Mouse (Mus musculus): ENCODE measurements at regions not wholly inside any gene's neighbourhood (a gene's known extent, or its start where the extent isn't known, plus 50 kb on each side); places are given as distances from the start of the nearest gene placed in this dataset.
A peak's percentile ranks its signal among the peaks of the same experiment; 100 is the strongest.

DNA sequence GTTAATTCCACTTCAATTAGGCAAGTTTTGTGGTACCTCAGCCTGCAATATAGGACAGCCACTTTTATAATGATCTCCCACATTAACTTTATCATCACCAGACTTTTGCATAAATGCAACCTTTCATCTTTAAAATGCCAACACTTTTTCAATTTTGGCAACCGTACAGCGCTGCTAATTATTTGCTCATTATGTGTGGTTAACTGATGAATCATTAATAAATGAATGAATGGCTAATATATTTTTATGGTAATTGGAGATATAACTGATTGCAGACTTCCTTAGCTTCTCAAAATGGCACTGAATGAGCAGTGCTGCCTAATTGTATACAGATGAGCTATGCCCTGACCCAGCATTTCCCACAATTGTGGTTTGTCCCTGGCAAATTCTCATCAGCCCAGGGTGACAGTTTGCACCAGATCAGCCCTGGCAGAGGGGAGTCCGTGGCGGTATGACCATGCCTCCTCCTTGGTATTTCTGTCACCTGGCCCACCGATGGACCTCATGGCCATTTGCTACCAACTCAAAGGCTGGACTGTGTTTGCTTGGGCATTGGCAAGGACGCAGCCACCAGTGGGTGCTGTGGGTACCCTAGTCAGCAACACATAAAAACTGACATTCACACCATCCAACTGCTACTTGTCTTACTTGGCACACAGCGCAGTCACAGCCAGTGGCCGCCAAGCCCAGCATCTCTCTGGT, 173.7 kb upstream of the Lmo4 start:
- DNase-seq: no peak

DNA sequence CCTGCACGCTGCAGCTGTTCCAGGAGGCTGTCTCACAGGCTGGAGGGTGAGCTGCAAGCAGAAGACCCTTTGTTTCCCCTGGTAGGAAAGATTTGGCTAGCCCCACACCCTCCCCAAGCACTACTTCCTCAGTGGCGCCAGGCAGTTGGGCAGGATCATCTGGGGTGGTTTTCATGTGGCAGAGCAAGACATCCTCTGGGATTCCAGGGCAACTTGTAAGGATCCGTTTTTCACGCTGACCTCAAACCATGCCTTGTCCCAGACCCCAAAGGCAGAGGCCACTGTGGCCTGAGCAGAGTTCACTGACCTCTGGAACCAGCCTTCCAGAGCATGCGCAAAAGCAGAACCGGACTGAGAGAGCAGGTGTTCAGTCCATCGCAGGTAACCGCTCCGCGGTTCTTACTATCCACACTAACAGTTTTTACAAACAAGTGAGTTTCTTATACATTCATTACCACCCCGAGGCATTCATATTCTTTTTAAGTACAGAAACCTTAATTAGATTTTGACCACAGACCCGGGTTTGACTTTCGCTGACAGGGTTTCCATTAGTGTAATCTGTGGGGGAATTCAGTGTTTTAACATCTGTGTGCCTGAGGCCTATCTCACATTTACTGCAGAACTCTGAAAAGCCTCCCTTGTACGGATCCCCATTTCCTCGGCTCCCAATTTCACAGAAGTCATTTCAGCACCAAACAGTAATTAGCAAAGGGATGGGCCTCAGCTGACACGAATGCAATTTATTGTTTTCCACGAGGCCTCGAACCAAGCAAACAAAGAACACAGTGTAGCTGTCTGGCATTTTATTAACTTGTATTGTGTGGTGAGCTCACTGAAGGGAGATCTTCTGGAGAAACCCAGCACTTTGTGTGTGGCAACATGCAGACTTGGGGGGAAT, 172.9 kb upstream of the Lmo4 start:
- DNase-seq: no peak

DNA sequence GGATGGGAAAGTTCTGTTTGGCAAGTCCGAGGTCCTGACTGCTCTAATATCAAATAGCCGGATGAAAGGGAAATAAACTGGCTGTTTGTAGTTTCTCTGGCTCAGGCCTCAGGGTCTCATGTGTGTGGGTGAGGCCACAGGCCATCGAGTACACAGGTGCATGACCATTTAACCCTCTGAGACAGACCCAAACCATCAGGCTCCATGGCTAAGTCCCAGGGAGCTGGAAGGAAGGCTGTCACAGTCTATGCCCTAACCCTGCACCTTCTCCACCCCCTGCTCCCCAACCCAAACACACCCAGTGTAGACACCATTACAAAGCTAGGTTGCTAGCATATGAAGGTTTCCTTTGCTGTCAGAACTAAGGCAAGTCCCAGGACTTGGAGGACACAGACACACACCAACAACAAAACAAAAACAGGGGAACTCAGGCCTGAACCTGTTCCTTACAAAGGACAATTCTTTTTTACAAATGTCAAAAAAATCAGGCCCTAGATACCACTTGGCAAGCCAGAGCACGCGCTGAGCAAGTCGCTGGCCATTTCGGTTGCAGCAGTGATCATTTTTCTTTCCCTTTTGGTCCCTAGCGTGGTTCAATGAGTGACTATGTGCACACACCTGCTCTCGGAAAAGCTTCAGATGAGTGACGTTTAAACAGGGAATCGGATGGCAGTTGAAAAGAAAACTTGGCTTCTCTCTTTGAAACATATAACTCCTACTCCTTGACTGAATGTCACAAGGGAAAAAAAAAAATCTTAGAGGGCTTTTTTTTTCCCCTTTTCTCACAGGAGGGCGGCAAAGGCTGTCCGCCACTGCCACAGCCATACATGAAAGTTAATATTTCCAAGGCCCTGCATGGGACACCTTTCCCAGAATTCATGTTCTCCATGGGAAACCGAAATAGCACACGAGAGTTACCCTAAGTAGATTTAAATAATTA, 171.7 kb upstream of the Lmo4 start:
- DNase-seq: no peak

DNA sequence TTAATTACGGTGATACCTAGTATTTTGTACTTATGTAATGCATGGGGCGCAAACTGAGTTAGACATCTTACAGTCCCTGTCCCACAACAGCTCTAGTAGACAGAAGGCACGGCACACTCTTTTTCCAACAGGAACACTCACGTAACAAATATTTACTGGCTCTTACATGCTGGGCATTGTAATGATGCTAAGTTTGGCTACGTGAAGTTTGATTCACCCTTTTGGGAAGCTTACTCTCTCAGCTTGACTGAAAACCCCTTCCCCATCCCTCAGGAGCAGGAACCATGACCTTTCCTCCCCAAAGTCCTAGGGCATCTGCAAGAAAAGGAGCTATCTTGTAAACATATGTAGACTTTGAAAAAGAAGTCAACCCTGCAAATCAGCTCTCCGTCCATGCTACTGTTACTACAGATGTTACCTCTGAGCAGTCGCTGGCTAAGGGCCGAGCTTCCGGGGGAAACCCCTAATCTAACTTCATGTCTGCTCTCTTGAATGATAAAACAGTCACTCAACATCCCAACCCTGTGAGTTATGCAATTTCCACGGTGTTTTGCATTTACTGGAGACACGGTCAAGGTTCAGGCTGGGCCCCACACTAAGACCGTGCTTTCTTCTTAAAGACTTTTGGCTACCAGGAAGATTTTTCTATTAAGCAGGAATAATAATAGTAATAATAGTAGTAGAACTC, 170.8 kb upstream of the Lmo4 start:
- no peak for DNase-seq

DNA sequence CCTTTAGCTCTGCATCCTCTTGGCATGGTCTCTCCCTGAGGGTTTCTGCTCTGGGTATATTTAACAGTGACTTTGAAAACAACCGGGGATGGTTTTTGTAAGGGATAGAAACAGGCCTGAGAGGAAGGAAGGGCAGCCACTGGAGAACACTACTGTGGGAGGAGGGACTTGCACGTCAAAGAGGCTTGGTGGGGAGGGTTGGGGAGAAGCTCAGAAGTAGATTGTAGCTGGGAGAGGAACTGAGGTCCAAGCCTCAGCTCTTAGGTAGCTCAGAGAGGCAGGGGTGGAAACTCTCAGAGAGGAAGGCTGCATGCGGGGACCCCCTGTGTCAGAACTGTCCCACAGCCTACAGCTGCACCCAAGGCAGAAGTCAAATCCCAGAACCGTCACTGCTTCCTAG, 163.3 kb upstream of the Lmo4 start:
- no peak for DNase-seq

DNA sequence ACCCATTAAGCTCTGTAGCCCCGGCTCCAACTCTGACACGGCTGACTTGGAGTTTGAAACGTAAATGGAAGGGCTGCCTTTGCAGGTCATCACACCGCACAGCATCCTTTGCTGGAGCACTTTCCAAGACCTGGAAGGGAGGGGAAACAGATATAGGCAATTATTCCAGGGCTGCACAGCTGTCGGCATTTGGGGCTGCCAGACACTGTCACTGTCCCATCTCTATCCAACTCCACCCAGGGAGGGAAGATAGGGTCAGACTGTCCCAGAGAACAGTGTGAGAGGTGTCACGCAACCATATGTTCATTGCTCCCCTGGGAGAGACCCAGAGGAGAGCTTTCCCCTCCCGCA, 162.7 kb upstream of the Lmo4 start:
- no peak for DNase-seq

DNA sequence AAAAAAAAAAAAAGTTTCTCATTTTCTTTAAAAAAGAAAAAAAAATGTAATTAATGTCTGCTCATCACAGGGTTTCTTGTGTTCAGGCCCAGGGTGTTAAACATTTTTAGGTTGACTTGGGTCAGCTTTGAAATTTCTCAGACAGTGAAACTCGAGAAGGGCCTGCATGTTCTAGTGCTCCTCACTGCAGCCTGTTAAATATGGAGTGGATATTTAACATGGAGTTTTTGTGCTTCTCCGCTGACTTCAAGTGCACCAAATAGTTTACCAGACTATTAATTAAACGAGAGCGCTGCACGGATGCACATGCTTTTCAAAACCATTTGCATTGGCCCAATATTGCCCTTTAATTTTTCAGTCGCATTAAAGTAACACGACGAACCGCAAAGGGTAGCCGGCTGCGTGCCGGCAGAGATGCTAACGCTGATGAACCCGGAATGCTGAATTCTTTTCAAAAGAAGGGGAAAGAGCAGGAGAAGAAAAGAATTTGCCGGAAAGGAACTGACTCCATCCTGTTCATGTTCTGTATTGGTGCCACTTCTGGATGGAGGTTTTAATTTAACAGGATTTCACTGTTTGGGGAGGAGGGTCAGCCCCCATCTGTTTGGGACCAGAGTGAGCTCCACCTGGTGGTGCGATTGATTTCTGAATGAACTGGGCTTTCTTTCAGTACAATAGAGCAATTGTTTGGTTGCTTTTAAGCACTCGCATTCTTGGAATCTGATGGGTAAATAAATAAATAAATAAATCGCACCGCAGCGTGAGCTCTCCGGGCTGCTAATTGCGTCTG, 162.2 kb upstream of the Lmo4 start:
- DNase-seq: peak; percentile 33

DNA sequence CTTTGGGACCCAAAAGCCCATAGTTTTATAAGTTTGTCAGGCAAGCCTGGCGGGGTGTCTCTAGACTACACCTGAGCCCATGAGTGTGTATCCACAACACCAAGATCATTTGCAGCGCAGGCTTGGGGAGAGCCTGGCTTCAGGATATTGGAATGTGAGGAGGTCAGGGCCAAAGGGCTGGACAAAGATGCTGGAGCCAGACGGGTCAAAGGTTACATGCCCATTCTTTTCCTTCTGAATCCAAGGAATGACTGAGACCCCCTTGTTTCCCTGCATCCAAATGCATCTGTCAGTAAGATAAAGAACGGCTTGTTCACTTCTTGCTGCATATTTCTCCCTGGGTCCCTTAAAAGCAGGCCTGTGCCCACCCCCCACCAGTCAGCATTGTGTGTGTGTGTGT, 160.9 kb upstream of the Lmo4 start:
- DNase-seq: no peak

DNA sequence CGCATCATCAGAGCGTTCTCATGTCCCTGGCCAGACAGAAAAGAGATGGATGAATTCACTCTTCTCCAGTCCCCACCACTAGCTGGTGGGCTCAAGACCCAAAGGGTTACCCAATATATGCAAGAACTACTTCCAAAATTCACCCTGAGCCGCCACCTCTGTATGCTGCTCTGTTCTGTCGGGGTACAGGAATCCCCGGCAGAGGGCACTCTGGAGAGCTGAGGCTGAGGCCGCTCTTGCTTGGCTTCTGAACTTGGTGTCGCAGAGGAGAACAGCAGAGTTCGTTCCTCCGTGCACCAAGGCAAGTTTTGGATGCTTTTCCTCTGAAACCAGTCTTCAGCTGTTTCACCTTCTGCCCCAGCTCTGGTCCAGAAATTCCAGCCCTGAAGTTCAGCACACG, 157.5 kb upstream of the Lmo4 start:
- DNase-seq: no peak

DNA sequence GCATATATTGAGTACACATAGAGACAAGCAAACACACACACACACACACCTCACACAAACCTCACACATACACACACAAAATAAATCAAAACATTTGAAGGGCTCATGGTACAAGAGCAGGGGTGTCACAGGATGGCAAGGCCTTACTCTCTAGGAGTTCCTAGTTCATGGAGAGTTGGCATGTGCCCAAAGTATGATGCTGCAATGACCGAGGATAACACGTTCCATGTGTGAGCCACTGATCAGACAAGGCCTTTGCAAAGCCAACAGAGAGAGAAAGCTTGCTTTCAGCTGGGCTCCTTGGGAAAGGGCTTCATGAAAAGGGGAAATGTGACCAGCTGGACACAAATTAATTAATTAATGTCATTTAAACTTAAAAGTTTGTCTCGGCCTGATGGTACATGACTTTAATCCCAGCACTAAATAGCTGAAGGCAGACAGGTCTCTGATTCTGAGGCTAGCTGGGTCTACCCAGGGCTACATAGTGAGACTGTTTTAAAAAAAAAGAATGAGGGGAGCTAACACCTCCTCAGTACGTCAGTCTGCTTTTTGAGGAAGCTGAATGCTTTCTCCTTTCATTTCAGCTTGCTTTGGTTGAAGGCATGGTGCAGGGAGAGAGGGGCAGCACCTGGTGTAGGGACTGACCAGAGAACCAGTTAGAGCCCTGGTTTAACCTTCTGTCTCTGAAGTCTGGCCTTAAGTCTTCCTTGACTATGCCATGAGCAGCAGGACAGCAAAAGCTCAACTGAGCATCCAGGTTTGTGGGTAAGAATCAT, 156.4 kb upstream of the Lmo4 start:
- DNase-seq: no peak

DNA sequence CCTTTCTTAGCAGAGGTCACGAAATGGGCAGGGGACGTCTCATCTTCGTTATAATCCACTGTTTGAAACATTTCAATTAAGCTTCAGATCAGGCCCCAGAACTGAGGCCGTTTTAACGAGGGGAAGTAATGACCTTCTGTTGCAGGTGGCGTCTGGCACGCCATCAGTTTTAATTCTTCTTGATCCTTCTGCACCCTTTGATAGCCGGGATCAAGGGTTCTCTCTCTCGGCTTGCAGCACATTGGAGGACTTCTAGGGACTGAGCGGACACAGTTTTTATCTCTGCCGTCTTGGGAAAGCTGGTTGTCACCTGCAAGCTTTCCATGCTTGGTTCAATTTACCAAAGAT, 151.9 kb upstream of the Lmo4 start:
- DNase-seq: no peak

DNA sequence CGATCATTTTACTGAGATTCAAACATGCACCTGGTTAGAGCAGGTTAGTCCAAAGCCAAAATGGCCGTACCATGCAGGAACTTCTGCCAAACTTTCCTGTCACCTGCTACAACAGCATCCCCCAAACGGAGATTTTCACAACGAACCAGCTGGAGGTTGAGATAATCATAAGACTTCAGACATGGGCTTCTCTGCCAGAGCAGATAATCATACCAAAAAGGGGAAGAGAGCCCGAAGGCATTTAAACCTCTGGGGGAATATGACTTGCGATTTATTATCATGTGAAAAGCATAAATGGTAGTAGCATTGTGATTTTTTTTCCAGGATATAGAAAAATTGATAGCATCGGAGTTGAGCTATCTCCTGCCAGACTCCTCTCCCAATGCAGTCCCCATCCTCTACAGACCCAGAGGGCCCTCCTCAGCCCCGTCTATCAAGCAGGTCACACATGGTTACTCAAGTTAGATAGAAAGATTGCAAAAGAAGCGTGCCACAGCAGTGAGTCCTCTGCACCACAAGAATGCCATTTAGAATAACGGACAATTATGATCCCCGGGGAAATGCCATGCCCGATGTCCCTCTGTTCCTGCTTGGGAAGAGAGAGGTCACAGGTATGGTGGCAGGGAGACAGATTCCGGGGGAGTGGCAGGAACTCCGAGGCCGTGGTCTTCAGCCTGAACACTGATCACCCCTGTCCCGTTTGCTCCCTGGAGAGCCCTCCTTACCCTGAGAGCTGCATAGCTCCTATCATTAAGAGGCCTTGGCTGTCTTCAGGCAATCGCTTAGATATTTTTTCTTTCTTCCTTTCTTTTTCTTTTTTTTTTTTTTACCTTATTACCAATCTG, 151.3 kb upstream of the Lmo4 start:
- no peak for DNase-seq

DNA sequence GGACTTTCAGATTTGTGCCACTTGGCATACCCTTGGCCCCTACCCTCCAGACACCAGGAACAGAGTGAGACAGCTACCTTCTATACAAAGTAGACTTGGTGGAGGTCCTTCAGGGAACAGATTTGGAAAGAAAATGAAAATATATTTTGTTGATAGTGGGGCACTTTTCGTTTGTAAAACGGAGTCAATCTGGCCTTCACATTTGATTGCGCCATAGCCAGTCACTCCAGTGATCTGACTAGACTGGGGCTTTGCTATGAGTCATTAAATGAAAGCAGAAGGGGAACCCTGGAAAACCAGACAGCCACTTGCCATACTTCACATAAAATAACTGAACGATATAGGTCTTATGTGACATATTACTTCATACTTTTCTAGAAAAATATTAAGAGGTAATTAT, 147.5 kb upstream of the Lmo4 start:
- DNase-seq: no peak

DNA sequence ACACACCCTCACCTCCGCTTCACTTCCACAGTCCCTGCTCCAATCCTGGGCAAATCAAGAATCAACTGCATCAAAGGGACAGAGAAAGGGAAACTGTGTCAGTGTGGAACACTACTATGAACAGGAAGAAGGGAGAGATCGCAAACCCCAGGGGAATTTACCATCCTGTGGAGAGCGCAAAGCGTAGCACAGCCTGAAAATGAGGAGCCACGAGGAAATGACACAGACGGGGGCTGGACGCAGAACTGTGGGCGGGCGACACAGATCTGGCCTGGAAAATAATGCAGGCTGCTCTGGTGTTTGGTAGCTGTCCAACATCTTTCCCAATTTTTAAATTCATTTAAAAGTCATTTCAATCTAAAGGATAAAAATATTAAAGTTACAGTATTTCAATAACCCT, 143.4 kb upstream of the Lmo4 start:
- peak; percentile 31 for DNase-seq

DNA sequence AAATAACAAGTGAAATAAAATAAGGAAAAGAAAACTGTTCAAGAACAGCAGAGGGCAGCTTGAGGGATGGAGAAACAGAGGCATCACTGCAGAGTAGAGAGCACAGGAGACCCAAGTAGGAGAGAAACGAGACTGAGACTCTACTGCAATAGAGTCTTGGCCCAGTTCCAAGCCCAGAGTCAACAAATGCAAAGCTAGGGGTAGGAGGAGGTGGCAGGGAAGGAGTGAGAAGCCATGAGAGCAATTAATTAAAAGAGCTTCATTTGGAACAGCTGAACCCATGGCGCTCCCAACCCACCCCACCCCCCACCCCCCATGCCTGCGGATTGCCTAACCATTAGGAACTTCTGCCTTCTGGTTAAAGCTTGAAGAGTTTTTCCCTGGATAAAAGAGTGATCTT, 130.2 kb upstream of the Lmo4 start:
- DNase-seq: no peak

DNA sequence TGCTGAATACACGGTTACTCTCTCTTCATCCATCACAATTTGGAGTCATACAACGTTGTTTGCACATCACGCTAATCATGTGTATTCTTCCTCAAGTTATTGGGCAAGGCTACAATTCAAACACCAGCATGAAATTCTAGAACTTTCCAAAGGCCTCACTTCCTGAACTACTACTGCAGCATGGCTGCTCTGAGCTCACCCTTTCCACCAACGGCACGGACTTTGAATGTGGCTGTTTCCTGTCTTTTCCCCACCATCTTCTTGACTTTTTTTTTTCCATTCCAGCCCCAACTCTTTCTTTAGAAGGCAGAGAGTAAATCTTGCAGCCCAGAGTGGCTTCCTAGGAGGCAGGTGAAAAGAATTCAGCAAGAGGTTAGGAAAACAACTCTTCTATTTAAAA, 129.2 kb upstream of the Lmo4 start:
- DNase-seq: no peak

DNA sequence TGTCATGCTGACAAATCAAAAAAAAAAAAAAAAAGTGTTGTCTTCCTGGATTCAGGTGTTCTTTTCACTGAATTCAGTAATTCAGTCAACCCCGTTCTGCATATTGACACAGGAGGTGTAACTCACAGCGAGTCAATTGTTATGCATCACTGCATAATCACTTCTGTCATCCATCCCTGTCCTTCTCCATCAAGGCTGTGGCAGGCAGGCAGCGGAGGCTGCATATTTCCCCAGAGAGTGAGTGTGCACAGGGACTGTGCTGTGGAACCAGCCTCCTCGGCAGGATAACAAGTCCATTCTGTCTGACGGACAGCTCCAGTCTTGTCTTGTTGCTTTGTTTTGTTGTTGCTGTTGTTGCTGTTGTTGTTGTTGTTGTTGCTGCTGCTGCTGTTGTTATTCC, 127.3 kb upstream of the Lmo4 start:
- no peak for DNase-seq

DNA sequence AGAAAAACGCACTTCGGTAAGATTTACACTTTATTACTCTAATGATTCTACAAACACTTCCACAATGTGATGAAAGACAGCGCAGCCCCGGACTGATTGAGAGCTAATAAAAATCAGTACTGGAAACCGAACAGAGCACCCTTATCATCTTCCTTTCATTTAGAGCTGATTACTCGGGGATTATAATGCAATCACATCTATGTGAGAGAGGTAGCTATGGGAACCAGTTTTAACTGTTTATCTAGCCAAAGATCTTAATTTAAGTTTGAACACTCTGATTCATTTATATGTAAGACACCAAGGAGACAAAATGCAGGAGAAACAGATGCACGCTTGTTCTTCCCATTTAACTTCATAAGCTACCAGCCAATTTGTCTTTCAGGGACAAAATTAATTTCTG, 124.1 kb upstream of the Lmo4 start:
- no peak for DNase-seq

DNA sequence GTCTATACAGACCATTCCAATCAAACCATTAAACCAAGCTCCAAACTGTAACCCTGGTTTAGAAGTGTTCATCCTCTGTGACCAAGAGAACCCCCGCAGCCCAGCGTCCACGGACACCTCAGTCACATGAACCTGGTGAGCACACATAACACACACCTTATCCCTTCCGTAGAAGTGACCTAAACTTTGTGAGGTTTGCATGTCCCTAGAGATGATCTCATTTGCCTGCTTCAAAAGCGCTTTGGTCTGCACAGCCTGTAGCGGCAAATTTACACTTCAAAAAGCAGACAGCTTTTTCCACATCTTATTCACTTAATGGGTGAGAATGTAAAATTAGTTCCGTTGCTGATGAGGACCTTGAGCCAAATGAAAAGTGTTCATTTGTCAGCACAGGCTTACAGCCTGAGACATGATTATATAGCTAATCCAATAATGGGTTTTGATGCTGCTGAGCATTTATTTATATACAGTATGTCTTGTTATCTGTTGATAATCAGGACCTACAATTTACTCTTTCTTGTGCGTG, 122.3 kb upstream of the Lmo4 start:
- no peak for DNase-seq

DNA sequence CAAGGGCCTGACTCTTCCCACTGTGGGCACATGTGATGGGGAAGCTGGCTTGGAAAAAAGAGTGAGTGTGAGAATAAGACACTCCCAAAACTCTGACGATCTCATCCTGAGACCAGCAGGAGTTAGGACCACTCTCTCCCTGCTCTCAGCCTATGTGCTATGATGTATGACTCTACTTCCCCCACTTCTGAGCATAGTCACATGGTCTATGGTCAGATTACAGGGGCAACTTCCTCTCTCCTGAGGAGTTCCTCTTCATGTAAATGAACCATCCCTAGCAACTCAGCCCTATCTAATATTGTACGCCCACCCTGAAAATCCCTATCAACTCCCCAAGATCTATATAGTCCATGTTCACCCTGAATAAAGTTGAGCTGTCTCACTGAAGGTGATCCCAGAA, 120.0 kb upstream of the Lmo4 start:
- no peak for DNase-seq
